Mouse (Mus musculus) kidney, postnatal 14 days (tissue): ENCODE data around the gene Lypd3.
A peak's percentile ranks its signal among the peaks of the same experiment; 100 is the strongest.
"Not testable (repeated sequence)": the region's sequence is repeated elsewhere in the genome, so short reads cannot be mapped to it uniquely, and the experiment has no call there.

ENCODE experiments used
- DNase-seq: peaks from one replicate; pipeline ENCODE4 v3.0.0; 2022; ENCODE audit warnings: mixed read lengths

Gene Lypd3

GRCm38 (mm10) chr7:24614816-24615215 is 21.5 kb upstream of the Lypd3 start:
- DNase-seq = no peak

- no peak for DNase-seq
Measured at GRCm38 (mm10) chr7:24617763-24618162, 18.6 kb upstream of the Lypd3 start.

- not testable (repeated sequence) for DNase-seq
Measured at GRCm38 (mm10) chr7:24618374-24618773, 18.0 kb upstream of the Lypd3 start.

GRCm38 (mm10) chr7:24619671-24620397 is 16.5 kb upstream of the Lypd3 start:
- no peak for DNase-seq

GRCm38 (mm10) chr7:24621193-24621592 is 15.2 kb upstream of the Lypd3 start:
- no peak for DNase-seq

- no peak for DNase-seq
Measured at GRCm38 (mm10) chr7:24622967-24623366, 13.4 kb upstream of the Lypd3 start.

- DNase-seq = peak; percentile 90
Measured at GRCm38 (mm10) chr7:24628685-24629610, 7.4 kb upstream of the Lypd3 start.

GRCm38 (mm10) chr7:24629672-24630071 is 6.7 kb upstream of the Lypd3 start:
- DNase-seq = no peak

- DNase-seq = no peak
Measured at GRCm38 (mm10) chr7:24630116-24630880, 6.1 kb upstream of the Lypd3 start.

- no peak for DNase-seq
Measured at GRCm38 (mm10) chr7:24637046-24637445, 696 bp downstream of the Lypd3 start.

GRCm38 (mm10) chr7:24638026-24638856 is 1.9 kb downstream of the Lypd3 start:
- DNase-seq = peak; percentile 34

- DNase-seq = no peak
Measured at GRCm38 (mm10) chr7:24640450-24640849, 4.1 kb downstream of the Lypd3 start.

- DNase-seq = peak; percentile 65
Measured at GRCm38 (mm10) chr7:24642491-24642890, 6.1 kb downstream of the Lypd3 start.

GRCm38 (mm10) chr7:24644492-24644891 is 8.1 kb downstream of the Lypd3 start:
- no peak for DNase-seq

GRCm38 (mm10) chr7:24644996-24645395 is 8.6 kb downstream of the Lypd3 start:
- no peak for DNase-seq

GRCm38 (mm10) chr7:24646486-24646885 is 10.1 kb downstream of the Lypd3 start:
- no peak for DNase-seq

GRCm38 (mm10) chr7:24653681-24654080 is 17.3 kb downstream of the Lypd3 start:
- DNase-seq = peak; percentile 76

- DNase-seq = no peak
Measured at GRCm38 (mm10) chr7:24659737-24660357, 23.5 kb downstream of the Lypd3 start.

GRCm38 (mm10) chr7:24661118-24661904 is 25.0 kb downstream of the Lypd3 start:
- DNase-seq = no peak

GRCm38 (mm10) chr7:24662575-24662974 is 26.2 kb downstream of the Lypd3 start:
- DNase-seq = peak; percentile 70

- no peak for DNase-seq
Measured at GRCm38 (mm10) chr7:24664301-24664700, 28.0 kb downstream of the Lypd3 start.
